Mouse (Mus musculus) heart, adult 18-20 months (tissue): Measurements from ENCODE around the gene Glud1. TPM values are rescaled to one million over a fixed set of nuclear protein-coding genes. Genes with fewer than 3 reads are reported as not detected.
"Not testable (repeated sequence)": the region's sequence is repeated elsewhere in the genome, so short reads cannot be mapped to it uniquely, and the experiment has no call there.

ENCODE experiments used
- DNase-seq, 2 experiments: peaks; one replicate each; pipeline ENCODE4 v3.0.0; 2021 to 2022; ENCODE audit warnings: mixed read lengths in 1 of 2
- total RNA-seq, 2 experiments: library from RNA; stranded (reverse); gene quantifications; 2 replicates each; pipeline ENCODE4 v1.2.3; 2021

The Glud1 gene
- total RNA-seq, 2 experiments from 2014 or later, result 148 to 183 TPM

- DNase-seq, result no peak
These were observed 42.0 kb downstream of the Glud1 start for GRCm38 (mm10) chr14:34352523-34352922.

- DNase-seq, result no peak
These were observed 42.8 kb downstream of the Glud1 start for GRCm38 (mm10) chr14:34353326-34353725.

- no peak for DNase-seq
These were observed 43.9 kb downstream of the Glud1 start for GRCm38 (mm10) chr14:34354456-34354855.

DNA sequence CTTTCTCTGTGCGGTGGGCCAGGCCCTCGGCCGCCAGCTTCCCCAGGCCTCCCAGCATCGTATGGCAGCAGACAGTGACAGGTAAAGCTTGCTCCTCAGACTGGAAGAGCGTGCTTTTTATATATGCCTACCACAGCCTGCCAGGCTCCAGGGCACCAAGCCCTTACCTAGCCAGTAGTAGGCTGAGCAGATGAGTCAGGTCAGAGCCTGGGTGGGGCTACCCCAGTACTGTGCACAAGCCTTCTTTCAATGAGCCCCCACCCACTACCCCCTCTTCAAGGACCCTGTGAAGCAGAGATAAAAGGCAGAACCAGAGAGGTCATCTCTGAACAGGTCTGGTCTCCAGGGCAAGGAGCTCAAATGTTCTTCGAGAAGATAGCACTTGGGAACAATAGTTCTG is 44.8 kb downstream of the Glud1 start, which contains the start of gene Fam25c:
TSS of gene Fam25c (minus strand) at position 133 of the 400 bp plus-strand sequence.
- DNase-seq, result no peak

- peak in 1 of 2 experiments; percentile 26 for DNase-seq
These were observed 47.3 kb downstream of the Glud1 start for GRCm38 (mm10) chr14:34357671-34358455.

DNA sequence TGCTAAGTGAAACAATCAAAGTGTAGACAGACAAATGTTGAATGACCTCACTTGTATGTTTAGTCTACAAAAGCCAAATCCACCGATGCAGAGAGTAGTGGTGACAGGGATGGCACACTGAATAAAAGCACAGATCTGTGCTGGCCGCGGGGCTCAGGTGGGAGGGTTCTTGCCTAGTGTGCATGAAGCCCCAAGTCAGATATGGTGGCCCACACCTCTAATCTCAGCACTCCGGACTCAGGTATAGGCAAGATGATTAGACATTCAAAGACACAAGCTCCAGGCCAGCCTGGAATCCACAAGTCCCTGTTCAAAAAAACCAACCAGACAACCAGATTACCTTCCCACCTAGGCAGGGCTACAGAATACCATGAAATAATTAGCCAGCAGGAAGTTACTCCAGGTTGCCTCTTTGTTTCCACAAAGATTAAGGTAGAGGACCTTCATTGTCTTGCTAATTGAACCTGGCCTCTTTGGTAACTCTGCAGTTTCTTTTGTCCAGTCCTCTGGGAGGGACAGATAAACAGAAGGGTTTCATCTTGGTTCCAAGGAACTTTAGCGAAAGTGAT is 49.2 kb downstream of the Glud1 start:
- DNase-seq, result no peak

DNA sequence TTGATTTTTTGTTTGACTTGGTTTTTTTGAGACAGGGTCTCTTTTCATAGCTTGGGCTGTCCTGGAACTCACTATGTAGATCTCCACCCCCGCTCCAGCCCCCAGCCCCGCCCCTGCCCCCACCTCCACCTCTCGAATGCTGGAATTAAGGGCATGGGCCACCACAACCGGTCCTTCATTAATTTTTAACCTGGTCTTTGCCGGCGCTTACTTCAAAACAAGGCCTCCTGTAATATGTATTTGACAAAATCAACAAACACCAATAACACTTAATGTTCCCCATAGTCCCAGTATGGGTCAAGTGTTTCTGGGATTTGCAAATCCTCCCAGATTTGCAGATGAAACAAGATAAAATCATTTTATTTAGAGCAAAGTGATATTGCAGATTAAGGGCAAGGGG is 49.7 kb downstream of the Glud1 start:
- no peak for DNase-seq

DNA sequence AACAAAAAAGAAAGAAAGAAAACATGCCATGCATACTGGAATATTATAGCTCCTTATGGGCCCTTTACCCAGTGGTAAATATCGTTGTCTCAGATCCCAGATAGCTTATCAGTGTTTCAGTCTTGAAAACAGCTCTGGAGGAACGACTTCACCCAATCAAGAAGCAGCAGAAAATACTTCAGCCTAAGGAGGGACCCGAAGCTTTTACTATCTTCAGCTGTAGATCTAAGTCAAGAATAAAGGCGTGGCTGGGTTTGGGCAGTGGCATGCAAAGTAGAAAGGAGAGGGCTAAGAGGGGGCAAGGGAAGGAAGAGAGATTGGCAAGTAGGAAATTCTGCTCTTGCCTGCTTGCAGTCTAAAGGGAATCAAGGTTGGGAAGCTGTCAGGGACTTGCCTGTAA is 51.6 kb downstream of the Glud1 start:
- no peak for DNase-seq

DNA sequence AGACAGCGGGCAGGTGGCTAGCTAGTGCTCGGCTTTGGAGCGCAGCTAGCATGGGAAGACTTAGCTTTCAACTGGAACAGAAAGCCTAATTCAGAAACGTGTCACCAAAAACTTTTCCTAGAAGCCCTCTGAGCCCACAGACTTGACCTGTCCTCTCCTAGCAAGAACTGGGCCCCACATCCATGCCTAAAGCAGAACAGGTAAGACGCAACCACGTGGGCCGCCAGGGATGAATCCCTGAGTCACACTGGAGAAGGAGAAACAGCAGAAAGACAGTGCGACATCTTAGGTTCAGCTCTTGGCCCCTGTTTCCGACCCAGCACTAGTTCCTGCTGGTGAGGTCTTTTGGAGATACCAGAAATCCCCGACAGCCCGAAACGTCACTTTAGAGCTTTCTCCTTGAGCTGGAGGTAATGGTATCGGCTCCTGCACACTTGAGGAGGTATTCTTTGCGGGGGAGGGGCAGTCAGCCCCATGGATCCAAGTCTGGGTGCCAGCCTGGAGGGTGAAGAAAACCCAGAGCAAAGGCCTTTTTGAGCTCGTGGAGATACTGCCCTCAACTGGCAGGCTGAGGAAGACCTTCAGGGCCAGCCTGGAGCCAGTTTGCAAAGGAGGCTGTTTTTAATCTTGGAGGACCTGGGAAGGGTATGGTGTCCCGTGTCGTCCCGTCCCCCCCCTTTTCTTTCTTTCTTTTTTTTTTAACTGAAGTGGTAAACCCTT is 52.4 kb downstream of the Glud1 start:
- DNase-seq, result peak; percentile 78 to 79

DNA sequence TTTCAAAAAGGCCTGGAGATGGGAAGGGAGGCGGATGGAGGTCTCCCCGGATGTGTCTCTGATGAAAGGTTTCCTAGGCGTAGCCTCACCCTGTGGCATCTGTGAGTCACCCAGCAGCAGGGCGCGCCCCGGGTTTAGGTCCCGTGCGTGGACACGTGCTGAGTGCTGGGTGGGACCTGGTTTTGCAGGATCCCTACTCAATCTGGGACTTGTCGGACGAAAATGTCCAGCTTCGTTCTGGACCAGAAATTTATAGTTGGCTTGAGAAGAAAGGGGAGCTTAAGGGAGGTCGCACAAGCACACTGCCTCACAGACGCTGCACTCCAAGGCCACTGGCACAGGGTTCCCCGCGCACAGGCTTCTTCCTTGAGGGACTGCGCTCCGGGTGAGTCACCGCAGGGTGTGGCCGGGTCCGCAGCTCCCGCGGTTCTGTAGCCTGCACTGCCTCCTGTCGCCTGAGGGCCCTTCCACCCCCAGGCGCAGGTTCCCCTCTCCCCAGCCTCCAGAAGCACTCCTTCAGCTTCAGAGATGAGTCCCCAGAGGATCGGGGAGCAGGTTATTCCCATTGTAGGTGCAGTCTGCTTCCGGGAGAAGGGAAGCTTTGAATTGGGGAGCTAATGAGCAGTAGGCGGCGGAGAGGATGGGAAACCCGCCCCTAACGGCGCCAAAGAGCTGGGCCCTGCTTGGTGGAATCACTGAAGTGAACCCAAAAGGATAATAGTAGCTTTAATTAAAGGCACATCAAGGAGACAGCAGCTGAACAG is 53.1 kb downstream of the Glud1 start:
- peak; percentile 86 to 89 for DNase-seq

DNA sequence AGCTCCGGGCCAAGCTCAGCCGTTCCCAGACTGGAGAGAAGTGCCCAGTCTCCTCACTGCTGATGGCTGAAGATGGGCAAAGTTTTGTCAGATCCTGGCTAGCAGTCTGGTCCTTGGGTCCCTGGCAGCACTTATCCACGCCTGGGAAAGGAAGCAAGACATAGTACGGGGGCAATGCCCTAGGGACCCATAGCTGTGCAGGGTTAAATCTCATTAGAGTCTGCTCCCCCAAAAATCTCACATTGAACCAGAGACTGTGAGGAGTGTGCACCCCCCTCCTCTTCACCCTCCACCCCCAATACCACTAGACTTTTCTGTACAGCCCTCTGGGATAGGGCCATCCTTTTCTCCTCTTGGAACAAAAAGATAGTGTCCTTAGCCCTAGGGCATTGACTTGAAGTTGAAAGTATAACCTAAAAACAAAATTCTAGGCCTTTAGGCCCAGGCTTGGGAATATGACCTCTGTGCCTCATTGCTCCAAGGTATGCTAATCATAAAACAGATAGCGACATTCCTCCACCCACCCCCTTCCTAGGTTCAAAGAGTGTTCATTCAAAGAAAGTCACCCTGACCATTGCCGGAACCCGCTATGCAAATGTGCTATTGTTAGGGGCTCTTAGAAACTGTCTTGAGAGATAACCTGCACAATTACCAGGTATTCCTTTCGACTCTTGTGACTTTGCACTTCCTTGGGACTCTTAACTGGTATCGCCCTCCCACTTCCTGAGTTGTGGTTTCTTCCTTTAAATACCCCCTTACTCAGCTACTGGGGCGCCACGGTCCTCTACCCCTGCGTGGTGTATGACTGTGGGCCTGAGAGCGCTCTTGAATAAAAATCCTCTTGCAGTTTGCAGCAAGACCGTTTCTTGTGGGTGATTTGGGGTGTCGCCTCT is 54.0 kb downstream of the Glud1 start:
- DNase-seq, result not testable (repeated sequence)

- DNase-seq, result no peak
These were observed 54.6 kb downstream of the Glud1 start for GRCm38 (mm10) chr14:34365147-34365507.

DNA sequence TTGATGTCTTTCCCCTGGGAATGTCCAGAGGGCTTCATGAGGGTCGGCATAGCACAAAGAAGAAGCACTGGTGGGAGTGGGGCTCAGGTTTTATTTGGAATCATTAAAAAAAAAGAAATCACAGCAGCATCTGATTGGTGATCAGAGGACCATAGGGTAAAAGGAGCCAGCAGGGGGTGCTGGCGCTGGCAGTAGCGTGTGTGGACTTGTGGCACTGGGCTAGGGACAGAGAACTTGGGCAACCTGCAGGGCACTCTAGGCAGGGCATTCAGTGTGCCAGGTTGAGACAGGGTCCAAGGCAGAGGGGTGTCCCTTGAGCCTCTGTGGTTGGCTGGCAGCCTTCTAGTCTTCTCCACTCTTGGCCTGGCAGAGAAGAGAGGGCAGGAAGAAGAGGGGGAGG is 59.7 kb downstream of the Glud1 start:
- DNase-seq, result no peak

- DNase-seq, result no peak
These were observed 60.4 kb downstream of the Glud1 start for GRCm38 (mm10) chr14:34370921-34371320.

- no peak for DNase-seq
These were observed 61.2 kb downstream of the Glud1 start for GRCm38 (mm10) chr14:34371763-34372162.

- DNase-seq, result peak; percentile 65 to 82
These were observed 62.1 kb downstream of the Glud1 start for GRCm38 (mm10) chr14:34372646-34373045.

- DNase-seq, result no peak
These were observed 63.1 kb downstream of the Glud1 start for GRCm38 (mm10) chr14:34373581-34373980.

GRCm38 (mm10) chr14:34374577-34374976 is 64.0 kb downstream of the Glud1 start, which contains the start of gene Sncg:
TSS of gene Sncg (minus strand) at chr14:34374789.
- peak in 1 of 2 experiments; percentile 17 for DNase-seq

- no peak for DNase-seq
These were observed 64.9 kb downstream of the Glud1 start, which contains the start of gene Mmrn2 for GRCm38 (mm10) chr14:34375415-34375904. TSS of gene Mmrn2 (plus strand) at chr14:34375465.

- no peak for DNase-seq
These were observed 65.4 kb downstream of the Glud1 start for GRCm38 (mm10) chr14:34375941-34376340.

DNA sequence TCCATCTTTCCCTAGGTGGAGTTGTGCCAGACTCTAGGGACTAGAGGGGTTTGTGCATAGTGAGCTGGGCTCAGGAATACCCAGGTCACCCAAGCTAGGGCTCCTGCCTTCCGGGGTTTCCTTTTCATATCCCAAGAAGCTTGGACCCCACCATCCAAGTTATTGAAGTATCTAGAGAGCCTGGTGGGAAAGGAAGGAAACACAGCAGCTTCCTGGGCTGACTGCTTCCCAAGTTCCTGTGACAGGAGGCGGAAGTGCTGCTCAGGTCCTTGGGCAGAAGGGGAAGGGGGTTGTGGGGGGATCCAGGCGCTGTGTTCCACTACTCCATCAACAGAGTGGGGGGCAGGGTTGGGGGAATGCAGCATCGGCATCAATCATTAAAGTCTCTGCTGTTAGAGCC is 66.6 kb downstream of the Glud1 start:
- DNase-seq, result peak in 1 of 2 experiments; percentile 33
